ENCODE assay signal across 7 mouse cellular contexts in the genomic region with DNA sequence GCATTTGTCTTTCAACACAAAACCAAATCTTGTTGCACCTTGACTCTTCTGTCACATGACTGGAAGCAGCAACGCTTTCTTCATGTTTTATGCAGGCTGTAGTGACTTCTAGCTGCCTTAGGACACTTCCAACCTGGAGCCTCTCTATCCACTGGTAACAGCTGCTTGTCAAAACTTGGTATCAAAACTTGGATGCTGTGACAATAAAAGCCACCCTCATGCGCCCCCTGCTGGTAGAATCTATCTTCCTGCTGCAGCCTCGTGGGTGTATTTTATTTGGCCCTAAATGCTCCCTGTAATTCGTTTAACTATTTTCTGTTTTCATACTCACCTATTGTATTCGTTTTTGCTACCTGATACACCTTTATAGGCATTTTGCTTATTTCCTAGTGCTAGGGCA. TPM values are rescaled to one million over a fixed set of nuclear protein-coding genes. Genes with fewer than 3 reads are reported as not detected.
DNase-seq lines count a peak whose midpoint lies in the region; ATAC-seq and TF ChIP-seq lines count a peak whose summit lies in the region.

No protein-coding gene starts in this region.

- H3K36me3 ChIP-seq in spleen, adult 2 months (ENCODE audit: control insufficient read depth, insufficient read depth, low read length) = no peaks in the 10 kb centered on the region

- H3K4me3 ChIP-seq in spleen, adult 2 months (ENCODE audit: extremely low read depth, insufficient read depth, insufficient read length) = no peak overlapping the region

- ATAC-seq in CD4-positive, CD25-positive, alpha-beta regulatory T cell, adult 4 months = peak; percentile 62
- ATAC-seq in granulocyte monocyte progenitor cell, adult 5-6 weeks (replicated peaks; ENCODE audit: poor library complexity, severe bottlenecking) = peak; percentile 82
- ATAC-seq in megakaryocyte, adult 5-6 weeks (ENCODE audit: poor library complexity, severe bottlenecking) = peak; percentile 43

- H3K27me3 ChIP-seq in spleen, adult 2 months (ENCODE audit: control insufficient read depth, insufficient read depth, low read length) = no peaks in the 10 kb centered on the region

- DNase-seq in Muller cell, postnatal 12 days (ENCODE audit: inconsistent ontology term) = peak; percentile 66
- DNase-seq in cerebellum, adult 9-11 months = peak; percentile 49
- DNase-seq in layer of hippocampus, postnatal 14 days (ENCODE audit: low spot score in 2 of 2) = peak; percentile 71 to 76
- peak; percentile 36 to 62 for DNase-seq in spleen, adult 2 months (ENCODE audit: low read depth in 1 of 2, low spot score in 2 of 2)

- no peaks in the 10 kb centered on the region for H3K4me1 ChIP-seq in spleen, adult 2 months (ENCODE audit: control insufficient read depth, insufficient read depth, insufficient read length)

- peak; percentile 59; the same call in 1 of the 2 replicates for TF ChIP-seq CTCF in spleen, adult 2 months (IDR thresholded peaks at IDR 0.05; ENCODE audit: extremely low read depth, insufficient read depth, insufficient read length, insufficient replicate concordance)

- H3K27ac ChIP-seq in spleen, adult 2 months (ENCODE audit: insufficient read depth, low read length) = no peak overlapping the region

- 11% methylated on average over 5 of the region's 5 CpGs for WGBS in spleen, adult 2 months

- TF ChIP-seq POLR2A in spleen, adult 2 months (IDR thresholded peaks at IDR 0.05; ENCODE audit: low read depth, low read length) = no peak

RNA-seq across cellular contexts. Expression of a gene that starts 9.3 kb away (rescaled TPM):
- polyA plus RNA-seq in CD4-positive, CD25-positive, alpha-beta regulatory T cell, adult 4 months (2017; shearing (Covaris generic)) = 10 to 100 TPM in 1 of 2 experiments, 1 to 10 TPM in 1; 7.5 to 10.3 TPM
- 5.0 and 8.1 TPM in 2 replicates for total RNA-seq in granulocyte monocyte progenitor cell, adult 5-6 weeks (2014; fragmentation: Nextera tagmentation)
- 7.5 and 9.7 TPM in 2 replicates for total RNA-seq in granulocyte monocyte progenitor cell, adult 5-6 weeks (2017)
- total RNA-seq in layer of hippocampus, postnatal 14 days (2021) = 100 to 1,000 TPM; 214 to 250 TPM
- total RNA-seq in megakaryocyte, adult 5-6 weeks (2015) = 7.5 and 7.9 TPM in 2 replicates
- total RNA-seq in megakaryocyte, adult 5-6 weeks (2017) = 10.9 and 14.4 TPM in 2 replicates
- polyA plus RNA-seq in spleen, adult 2 months (2012; rRNA removed) = 9.9 and 12.0 TPM in 2 replicates

RNA-seq across cellular contexts. Expression of a gene that starts 21.8 kb away (rescaled TPM):
- polyA plus RNA-seq in CD4-positive, CD25-positive, alpha-beta regulatory T cell, adult 4 months (2017; shearing (Covaris generic)) = 10 to 100 TPM; 80.3 to 83.7 TPM
- 71.1 and 89.5 TPM in 2 replicates for total RNA-seq in granulocyte monocyte progenitor cell, adult 5-6 weeks (2014; fragmentation: Nextera tagmentation)
- total RNA-seq in granulocyte monocyte progenitor cell, adult 5-6 weeks (2017) = 83.2 and 100 TPM in 2 replicates
- 10 to 100 TPM; 66.7 to 68.1 TPM for total RNA-seq in layer of hippocampus, postnatal 14 days (2021)
- 83.9 and 98.2 TPM in 2 replicates for total RNA-seq in megakaryocyte, adult 5-6 weeks (2015)
- total RNA-seq in megakaryocyte, adult 5-6 weeks (2017) = 51.7 and 69.2 TPM in 2 replicates
- polyA plus RNA-seq in spleen, adult 2 months (2012; rRNA removed) = 15.8 and 17.1 TPM in 2 replicates

Comparison
In these comparisons a context has a peak if more than half of its experiments do, and no peak if none do; other contexts are left out.
1. RNA of a gene that starts 9.3 kb away (total RNA-seq): 214 to 250 TPM in layer of hippocampus, postnatal 14 days; 7.5 to 14.4 TPM in megakaryocyte, adult 5-6 weeks and 5.0 to 9.7 TPM in granulocyte monocyte progenitor cell, adult 5-6 weeks; every median in the first group is over 10 times any median in the second.
2. Peak in every context shown above with its lines, with median percentiles within 50 percentile points of each other: ATAC-seq and DNase-seq.